Mouse (Mus musculus) bone marrow, adult 2 months (tissue): ENCODE results near the gene Ncapd2.

ENCODE experiments used
- CTCF ChIP-seq: fragments of 200-500 bp; IDR thresholded peaks from 2 replicates; pipeline ENCODE4 v1.5.1; 2011; ENCODE audit warnings: low read length, control low read depth; ENCODE audit not compliant: control insufficient read depth, insufficient read depth
- POLR2A ChIP-seq: fragments of 200-500 bp; IDR thresholded peaks from 2 replicates; pipeline ENCODE4 v1.6.1; 2011; ENCODE audit warnings: low read depth, mild to moderate bottlenecking, control low read depth, low read length, borderline replicate concordance; ENCODE audit not compliant: control insufficient read depth

GRCm38 (mm10) chr6:125217899-125218298 is 26.4 kb upstream of the Ncapd2 start:
- TF ChIP-seq CTCF (no peak), POLR2A (no peak)
